Mouse (Mus musculus) cerebellum, postnatal 25 days (tissue): ENCODE results near the gene Olfr1369-ps1.
"Not testable (repeated sequence)": the region's sequence is repeated elsewhere in the genome, so short reads cannot be mapped to it uniquely, and the experiment has no call there.

Experiments used
- DNase-seq, 2 experiments: peaks; one replicate each; pipeline ENCODE4 v3.0.0; 2021; ENCODE audit warnings: mixed read lengths in 2 of 2

Gene Olfr1369-ps1

DNA sequence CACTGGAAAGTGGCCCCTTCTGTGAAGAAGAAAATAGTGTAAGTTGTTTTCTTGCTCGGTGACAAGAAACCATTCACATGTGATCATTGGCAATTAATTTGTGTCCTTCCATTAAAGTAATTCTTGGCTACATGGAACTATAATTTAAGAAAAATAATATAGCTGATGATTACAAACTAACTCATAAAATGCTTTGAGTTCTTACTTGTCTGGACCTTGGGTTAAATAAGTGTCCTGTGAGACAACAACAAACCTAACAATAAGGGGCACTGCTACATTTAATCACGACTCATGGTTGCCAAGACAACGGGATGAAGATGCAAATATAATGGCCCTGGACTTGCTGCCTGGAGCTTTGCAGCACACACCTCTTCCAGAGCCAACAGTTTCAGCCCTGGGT is at the start of gene Olfr1369-ps1:
Olfr1369-ps1 (plus strand) TSS at position 301 of the 400 bp plus-strand sequence.
- not testable (repeated sequence) for DNase-seq

DNA sequence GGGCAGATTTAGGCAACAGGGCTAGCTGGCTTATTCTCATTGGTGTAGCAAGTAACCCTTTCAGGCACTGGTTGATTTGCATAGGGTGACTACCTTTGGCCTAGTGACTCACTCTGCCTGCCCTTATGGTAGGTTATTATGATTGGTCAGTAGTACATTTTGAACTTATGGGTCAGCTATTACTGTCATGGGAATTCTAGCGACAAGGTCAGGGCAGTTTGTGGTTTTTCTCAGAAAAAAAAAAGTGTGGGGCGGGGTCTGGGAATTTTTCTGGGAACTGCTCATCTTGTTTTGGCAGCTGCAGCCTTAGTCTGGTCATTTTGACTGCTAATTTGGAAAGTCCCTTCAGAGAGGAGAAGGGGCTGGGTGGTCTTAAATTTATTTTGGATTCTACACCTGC is 45.3 kb upstream of the Olfr1369-ps1 start:
- DNase-seq: no peak

DNA sequence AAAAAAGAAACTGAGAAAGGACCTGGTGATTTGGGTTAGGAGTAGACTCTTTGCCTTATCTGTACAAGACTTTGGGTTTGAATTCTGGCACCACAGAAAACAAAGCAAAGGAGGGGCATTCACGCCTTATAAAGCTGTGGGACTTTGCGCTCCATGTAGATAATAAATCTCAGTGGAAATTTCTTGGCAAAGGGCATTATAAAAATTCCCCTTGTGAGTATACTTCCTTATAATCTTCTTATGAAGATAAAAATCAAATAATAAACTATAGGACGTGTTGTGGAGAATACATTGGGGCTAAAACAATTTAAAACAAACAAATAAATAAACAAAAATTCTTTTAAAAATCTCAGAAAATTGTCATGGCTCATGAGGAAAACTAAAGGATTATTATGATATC is 36.4 kb upstream of the Olfr1369-ps1 start, which contains the start of gene Olfr1370:
Olfr1370 (minus strand) TSS at position 101 of the 400 bp plus-strand sequence.
- DNase-seq: no peak

DNA sequence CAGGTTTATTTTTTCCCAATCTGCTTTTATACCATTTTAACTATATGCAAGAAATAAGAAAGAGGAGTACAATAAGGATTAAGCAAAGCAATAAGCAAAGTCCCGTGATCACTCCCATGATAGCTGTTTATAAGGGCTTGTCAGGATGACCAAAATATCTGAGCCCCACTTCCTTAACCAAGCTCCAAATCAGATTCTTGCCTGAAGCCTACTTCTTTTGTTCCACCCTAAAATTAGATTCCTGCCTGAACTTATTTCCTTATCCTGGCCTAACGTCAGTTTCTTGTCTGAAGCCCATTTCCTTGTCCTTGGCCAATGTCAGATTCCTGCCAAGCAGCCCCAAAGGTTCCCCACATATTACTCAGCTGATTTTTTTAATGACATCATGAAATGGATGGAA is 28.6 kb upstream of the Olfr1369-ps1 start:
- DNase-seq: no peak

DNA sequence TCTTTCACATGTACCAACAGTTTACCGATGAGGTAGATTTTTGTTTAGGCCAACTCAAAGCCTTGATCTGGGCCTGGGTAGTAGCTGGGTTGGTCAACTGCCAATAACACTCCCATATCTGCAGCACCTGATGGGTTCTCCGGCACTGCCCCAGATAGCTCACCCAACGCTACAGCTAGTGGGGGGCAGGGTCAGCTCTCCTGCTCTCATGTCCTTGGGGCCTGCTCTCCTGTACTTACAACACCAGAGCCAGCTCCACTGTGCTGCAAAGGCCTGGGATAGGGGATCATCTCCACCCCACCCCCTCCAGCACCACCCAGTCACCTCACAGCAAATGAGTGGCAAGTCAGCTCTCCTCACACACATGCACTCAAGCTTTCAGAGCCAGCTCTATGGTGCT is 1.5 kb upstream of the Olfr1369-ps1 start:
- DNase-seq: no peak

DNA sequence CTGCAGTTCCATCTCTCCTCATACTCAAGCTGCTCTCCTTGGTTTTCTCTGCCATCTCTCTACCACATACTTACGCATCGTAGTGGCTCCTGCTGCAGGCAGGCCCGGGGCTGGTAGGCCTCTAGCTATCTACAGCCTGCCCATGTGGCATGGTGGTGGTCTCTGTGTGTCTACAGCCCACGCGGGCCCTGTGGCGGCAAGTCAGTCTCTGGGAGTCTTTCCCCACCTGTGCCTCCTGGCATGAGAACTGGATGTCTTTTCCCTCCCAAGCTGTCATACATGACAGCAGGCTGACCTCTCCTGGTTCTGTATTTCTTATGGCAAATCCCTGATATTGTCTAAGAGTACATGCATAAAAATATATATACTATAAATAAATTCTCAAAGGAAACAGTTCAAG is 842 bp upstream of the Olfr1369-ps1 start:
- DNase-seq: peak in 1 of 2 experiments; percentile 27

DNA sequence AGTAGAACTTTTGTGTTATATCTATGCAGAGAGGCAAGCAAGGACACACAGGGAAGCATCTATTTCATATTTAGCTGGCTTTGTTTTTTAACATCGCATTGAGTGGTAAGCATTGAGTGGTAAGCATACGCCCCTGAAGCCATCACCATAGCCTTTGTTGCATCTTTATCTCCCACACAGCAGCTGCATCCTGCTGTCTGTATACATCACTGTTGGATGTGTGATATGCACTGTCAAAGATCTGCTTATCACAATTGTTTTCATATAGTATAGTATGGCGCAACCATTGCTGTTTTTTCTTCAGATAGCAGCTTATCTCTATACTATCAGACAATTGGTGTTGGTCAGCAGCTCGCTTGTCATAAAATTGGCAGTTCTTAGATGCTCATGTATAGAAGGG is 2.8 kb downstream of the Olfr1369-ps1 start:
- no peak for DNase-seq

DNA sequence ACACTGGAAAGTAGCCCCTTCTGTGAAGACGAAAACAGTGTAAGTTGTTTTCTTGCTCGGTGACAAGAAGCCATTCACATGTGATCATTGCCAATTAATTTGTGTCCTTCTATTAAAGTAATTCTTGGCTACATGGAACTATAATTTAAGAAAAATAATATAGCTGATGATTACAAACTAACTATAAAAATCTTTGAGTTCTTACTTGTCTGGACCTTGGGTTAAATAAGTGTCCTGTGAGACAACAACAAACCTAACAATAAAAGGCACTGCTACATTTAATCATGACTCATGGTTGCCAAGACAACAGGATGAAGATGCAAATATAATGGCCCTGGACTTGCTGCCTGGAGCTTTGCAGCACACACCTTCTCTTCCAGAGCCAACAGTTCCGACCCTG is 18.1 kb downstream of the Olfr1369-ps1 start, which contains the start of gene Olfr263:
Olfr263 (plus strand) TSS at position 301 of the 400 bp plus-strand sequence.
- not testable (repeated sequence) for DNase-seq

DNA sequence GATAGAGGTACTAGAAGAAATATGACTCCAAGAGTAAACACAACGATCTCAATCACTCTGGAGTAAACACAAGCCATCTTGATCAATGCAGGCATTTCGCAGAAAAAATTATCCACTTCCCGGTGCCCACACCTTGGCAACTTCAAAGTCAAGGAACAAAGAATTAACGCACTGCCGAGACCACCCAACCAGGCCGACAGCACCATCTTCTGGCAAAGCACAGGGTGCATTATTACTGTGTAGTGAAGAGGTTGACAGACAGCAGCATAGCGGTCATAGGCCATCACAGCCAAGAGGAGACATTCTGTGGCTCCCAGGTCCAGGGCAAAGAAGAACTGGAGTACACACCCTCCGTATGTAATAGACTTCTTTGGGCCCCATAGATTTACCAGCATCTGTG is 31.1 kb downstream of the Olfr1369-ps1 start:
- peak in 1 of 2 experiments; percentile 19 for DNase-seq

DNA sequence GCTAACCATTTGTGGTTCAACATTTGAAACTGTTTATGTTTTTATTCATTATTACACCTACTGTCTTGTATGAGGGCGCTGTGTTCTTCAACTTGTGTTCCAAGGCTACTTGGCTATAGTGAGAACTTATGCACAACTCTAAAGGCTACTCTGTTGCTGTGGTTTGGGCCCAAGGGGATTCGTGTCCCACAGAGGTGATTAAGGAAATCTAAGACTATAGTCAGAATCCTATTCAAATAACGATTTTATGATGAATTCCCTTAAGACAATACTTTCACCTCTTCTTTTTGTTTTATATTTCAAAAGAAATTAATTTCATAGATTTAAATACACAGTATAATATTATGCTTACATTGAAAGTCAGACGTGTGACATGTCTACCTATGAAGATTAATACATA is 34.5 kb downstream of the Olfr1369-ps1 start, which contains the start of gene Olfr1368:
Olfr1368 (minus strand) TSS at position 101 of the 400 bp plus-strand sequence.
- no peak for DNase-seq

DNA sequence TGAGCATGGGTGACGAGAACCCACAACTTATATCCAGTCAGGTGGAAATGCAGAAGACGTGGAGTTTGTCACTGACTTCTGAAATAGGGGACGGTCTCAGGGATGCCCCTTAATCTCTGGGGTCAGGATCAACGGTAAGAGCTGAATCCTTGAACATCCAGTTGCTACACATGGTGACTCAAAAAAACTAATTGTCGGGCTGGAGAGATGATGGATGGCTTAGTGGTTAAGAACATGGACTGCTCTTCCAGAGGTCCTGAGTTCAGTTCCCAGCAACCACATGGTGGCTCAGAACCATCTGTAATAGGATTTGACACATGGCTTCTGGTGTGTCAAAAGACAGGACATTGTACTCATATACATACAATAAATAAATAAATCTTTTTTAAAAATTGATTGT is 44.6 kb downstream of the Olfr1369-ps1 start:
- DNase-seq: no peak

DNA sequence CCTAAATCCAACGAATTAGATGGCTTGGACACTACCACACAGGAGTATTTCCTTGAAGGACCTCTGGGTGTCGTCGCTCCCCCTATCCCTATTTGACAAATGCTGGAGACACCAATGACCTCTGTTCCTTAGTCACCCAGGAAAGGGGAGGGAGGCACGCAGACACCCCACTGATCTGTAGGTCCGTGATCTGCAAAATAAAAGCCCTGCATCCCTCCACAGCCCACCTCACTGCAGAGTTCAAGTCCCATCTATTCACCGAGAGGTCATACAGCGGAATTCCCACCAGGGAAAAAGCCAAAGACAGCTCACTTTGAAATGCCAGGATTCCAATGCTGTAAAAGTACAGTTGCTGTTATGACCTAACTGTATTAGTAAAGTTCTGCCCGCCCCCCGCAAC is 46.8 kb downstream of the Olfr1369-ps1 start:
- no peak for DNase-seq

DNA sequence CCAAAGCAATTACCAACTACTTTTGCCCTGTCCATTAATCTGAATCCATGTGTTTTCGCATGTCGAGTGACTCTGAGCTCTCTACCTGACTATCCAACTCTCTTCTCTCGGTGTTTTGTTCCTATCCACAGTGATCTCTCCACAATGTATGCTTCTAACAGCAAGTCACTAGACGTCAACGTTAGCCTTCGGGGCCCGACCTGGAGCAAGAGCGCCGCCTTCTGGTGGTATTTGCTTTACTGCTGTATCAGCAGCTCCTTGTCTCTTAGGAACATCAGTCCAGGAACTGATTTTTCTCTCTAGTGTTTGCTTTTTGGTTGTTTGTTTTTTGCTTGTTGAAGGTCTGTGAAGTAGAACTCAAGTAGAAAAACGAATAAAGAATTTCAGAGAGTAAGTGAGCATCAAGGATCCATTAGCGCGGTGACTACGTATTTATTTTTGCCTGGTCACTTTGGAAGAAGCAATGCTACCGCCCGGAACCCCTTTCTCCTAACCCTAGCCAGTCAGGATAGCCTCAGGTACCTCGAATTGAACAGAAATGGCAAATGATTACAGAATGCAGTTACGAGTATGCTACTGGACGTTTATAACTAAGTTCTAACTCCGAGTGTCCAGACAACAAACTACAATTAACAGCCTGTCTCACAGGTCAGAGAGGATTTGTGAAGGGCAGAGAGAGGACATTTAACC is 47.6 kb downstream of the Olfr1369-ps1 start:
- peak; percentile 90 to 95 for DNase-seq

DNA sequence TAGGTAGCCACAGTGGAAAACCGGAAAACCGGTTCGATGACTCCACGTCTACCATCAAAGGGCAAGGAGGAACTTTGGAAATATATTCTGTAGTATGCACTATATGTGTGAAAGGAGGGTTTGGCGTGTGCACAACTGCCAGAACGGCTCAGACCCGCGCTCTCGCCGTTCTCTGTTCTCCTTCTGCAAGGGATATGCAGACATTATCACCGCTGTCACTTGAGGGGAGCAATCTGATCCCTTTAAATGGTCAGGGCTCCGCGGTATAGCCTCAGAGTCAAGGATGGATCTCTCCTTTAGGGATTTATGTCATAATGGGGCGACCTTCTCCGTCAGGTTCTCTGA is 48.2 kb downstream of the Olfr1369-ps1 start:
- DNase-seq: peak; percentile 34 to 41

DNA sequence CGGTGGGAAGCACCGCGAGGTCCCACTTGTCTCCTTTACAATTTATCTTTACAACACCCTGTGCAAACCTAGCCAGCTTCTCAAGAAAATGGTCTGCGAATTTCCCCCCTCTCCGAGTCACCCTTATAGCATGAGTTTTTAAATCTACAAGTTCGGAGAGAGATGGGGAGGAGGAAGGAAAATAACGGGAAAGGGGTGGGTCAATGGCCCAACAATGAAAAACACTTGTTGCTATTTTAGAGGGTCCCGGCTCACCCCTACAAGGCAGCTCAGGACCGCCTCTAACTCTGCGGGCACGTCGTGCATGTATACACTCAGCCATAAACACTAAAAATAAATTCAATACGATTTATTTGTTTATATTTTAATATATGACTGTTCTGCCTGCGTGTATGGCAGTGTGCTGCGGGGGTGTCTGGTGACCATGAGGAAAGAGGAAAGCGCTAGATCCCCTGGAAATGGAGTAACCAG is 48.8 kb downstream of the Olfr1369-ps1 start:
- DNase-seq: peak in 1 of 2 experiments; percentile 19

DNA sequence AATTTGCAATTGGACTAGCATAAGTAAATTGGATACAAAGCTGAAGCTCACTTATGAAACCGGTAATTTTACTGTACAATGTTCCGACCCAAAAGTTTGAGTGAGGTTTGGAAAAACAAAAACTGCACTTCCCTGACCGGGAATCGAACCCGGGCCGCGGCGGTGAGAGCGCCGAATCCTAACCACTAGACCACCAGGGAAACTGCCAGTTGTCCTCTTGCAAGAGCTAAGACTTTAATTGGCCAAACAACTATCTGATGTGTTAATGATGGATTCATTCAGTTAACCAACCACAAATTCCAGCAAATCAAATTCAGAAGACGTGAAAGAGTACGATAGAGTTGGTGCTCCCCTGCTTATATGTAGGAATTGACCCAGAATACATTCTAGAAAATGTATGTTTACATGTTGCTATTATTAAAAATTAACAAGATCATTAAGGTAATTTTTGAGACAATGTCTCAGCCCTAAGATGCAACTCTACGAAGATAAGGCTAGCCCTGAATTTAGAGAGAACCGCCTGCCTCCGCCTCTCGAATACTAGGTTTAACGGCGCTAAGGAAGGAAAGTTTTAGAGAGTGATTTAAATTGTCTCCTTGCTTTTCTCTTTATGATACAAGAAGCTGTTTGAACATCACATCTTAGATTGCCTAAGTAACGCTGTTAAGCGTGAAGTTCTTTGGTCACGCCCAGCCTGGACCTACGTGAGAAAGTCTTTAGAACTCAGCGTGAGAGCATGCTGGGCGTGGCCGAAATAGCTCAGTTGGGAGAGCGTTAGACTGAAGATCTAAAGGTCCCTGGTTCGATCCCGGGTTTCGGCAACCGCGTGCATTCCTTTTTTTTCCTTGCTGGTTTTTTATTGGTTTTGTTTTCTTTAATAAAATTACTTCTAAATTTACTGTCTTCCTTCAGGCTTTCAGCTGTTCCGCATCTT is 49.6 kb downstream of the Olfr1369-ps1 start:
- DNase-seq: peak; percentile 94 to 95

DNA sequence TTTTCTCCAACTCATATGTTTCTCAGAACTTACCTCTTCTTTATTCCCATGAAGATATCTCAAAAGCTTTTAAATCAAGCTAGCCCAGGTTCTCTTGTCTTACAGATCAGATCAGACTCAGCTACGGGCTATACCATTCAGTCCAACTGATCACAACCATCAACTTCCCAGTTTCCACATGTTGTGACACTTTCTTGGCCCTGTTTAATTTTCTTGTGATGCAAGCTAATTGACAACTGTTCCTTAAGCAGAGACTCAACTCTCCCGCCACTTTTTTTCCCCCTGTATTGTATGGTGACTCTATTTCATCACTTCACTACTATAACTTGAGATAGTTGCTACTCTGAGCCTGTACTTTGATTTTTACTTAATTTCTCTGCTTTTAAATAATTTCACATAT is 50.3 kb downstream of the Olfr1369-ps1 start:
- no peak for DNase-seq

DNA sequence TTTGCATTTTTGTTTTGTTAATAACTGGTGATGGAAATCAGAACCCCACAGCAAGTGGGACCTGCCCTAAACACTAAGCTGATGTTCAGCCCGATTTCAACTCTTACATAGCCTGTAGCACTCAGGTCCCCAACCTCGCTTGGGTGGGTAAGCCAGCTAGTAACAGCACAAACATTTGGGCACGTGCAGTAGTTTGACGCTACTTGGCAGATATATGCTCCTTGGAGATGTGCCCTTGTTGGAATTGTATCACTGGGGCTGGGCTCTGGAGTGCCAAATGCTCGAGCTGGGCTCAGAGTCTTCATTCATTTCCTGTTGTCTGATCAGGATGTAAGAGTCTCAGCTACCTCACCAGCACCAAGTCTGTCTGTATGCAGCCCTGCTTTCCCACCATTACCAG is 51.3 kb downstream of the Olfr1369-ps1 start:
- no peak for DNase-seq

DNA sequence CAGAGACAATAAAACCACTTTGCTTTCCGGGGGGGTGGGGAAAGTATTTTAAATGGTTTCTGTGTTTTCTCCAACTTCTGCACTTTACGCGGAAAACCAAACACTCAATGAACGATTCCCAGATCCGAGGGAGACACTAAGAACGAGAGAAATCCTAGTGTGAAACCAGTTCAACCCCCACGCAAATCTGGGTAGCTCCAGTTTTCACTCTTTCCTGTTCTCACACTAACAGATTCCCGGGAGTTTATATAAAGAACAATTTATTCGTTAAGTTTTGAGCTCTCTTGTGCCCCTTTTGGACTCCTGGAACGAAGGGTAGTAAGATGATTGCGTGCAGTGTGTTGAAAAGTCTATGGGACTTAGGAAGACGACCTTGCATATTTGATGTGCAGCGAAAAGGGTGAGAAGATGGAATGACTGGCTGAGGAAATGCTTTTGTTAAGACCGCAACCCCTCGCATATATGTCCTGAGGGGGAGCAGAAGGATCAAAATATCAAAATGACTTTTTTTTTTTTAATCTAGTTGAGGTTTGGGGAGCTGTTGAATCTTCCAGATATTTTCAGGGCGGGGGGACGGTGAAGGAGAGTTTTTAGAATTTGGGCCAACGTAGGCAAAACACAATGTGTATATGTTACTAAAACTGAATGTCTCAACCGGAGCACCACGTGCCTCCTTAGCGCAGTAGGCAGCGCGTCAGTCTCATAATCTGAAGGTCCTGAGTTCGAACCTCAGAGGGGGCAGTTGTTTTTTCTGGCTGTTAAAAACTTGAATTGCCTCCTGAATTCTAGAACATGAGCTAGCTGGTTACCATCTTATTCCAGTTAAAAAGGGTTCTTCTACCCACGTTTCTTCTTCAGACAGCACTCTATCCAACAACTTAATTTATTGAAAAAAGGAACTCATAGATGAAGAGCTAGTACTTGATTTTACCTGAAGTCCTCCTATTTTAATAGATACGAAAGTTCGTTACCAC is 55.9 kb downstream of the Olfr1369-ps1 start:
- peak; percentile 81 to 87 for DNase-seq

DNA sequence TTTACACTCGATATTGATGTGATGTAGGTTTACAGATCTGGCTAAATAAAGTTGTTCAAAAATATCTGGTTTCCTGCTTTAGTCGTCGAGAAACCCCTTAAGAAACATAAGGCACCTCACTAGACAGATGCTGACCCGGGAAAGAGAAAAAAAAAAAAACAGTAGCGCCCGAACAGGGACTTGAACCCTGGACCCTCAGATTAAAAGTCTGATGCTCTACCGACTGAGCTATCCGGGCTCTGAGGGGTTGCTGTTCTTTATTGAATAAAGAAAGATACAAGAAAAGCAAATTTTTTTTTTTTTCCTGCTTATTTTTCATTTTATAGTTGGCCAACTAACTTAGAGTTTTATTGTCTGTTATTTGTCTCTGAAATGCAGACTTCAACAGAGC is 56.6 kb downstream of the Olfr1369-ps1 start:
- peak; percentile 40 for DNase-seq

DNA sequence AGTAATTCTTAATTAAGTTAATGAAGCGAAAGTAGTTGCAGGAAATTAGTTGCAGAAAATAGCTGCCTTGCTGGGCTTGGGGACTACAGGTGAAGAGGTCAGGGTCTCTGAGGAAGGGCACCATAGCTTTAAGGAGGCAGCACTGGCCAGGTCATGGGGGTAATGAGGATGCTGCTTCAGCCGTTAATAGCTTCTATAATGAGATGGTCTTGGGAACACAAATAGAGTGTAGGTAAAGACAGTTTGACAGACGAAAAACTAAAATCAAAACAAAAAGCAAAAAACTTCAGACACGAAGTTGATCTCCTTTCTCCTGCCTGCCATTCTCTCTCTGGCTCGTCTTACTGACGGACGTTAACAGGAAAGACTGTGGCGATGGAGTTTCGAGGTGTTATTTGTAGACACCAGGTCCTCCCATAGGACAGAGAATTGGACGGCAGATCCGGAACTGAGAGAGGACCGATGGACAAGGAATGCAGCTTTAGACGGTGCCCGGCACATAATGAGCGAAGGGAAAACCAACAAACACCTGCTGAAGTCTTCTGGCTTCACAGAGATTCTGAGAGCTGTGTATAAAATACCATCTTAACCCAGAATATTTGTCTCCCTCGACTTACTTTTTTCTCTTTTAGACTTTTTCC is 57.2 kb downstream of the Olfr1369-ps1 start:
- peak; percentile 46 to 47 for DNase-seq
